Mouse (Mus musculus) lung, postnatal 0 days (tissue): ENCODE measurements at regions not wholly inside any gene's neighbourhood (a gene's known extent, or its start where the extent isn't known, plus 50 kb on each side); places are given as distances from the start of the nearest gene placed in this dataset.
"Not testable (repeated sequence)": the region's sequence is repeated elsewhere in the genome, so short reads cannot be mapped to it uniquely, and the experiment has no call there.

Experiments
- CTCF ChIP-seq: IDR thresholded peaks from 2 replicates; pipeline ENCODE4 v1.5.1; 2016; ENCODE audit warnings: antibody characterized with exemption, mild to moderate bottlenecking
- EP300 ChIP-seq: IDR thresholded peaks from 2 replicates; pipeline ENCODE4 v1.6.1; 2016; ENCODE audit warnings: antibody characterized with exemption, mild to moderate bottlenecking, control low read depth

DNA sequence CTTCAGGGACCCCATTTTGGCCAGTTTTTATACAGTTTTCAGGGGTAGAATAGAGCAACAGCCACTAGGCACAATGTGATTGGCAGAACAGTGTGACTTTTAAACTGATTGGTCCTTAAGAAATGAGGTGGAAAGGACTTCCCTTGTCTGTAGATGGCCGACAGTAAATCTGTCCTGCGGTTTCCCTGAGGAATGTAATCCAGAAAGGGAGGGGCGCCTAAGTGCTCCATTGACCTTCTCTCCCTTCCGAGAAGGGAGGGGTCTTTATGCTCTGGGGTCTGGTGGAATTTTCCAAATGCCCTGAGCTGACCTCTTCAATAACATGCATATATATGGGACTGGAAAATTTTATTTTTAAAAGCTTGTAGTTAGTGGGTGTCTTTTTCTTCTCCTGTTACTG is 115.7 kb upstream of the Rhobtb1 start:
- not testable (repeated sequence) for TF ChIP-seq CTCF, EP300
